Mouse (Mus musculus) neural tube, embryonic 11.5 days (tissue): ENCODE results near the gene Smpd3. TPM values are rescaled to one million over a fixed set of nuclear protein-coding genes. Genes with fewer than 3 reads are reported as not detected.

Source experiments
- ATAC-seq: fragments of 200-750 bp; cut with Nextera tagmentation; 2 replicates; pipeline ENCODE4 v1.8.0; 2017; ENCODE audit warnings: moderate number of reproducible peaks, mild to moderate bottlenecking, moderate TSS enrichment, moderate library complexity; ENCODE audit not compliant: insufficient read depth, low FRiP score, low TSS enrichment
- DNase-seq: peaks from one replicate; pipeline ENCODE4 v3.0.0-alpha.2; 2015; ENCODE audit warnings: low spot score
- H3K27ac ChIP-seq: fragments of 300-500 bp; sonication (generic); 2 replicates; pipeline ENCODE4 v1.5.1; 2014; ENCODE audit warnings: low read depth, mild to moderate bottlenecking, low read length
- H3K27me3 ChIP-seq: fragments of 300-500 bp; sonication (generic); 2 replicates; pipeline ENCODE4 v1.6.1; 2014; ENCODE audit warnings: mild to moderate bottlenecking, low read length, mixed read lengths; ENCODE audit not compliant: control insufficient read depth, insufficient read depth
- H3K36me3 ChIP-seq: fragments of 300-500 bp; sonication (generic); 2 replicates; pipeline ENCODE4 v1.6.1; 2014; ENCODE audit warnings: mild to moderate bottlenecking, low read length, moderate library complexity, mixed read lengths; ENCODE audit not compliant: control insufficient read depth, insufficient read depth
- H3K4me1 ChIP-seq: fragments of 300-500 bp; sonication (generic); 2 replicates; pipeline ENCODE4 v1.6.1; 2014; ENCODE audit warnings: low read length, mixed read lengths; ENCODE audit not compliant: control insufficient read depth, insufficient read depth
- H3K4me2 ChIP-seq: fragments of 300-500 bp; sonication (generic); 2 replicates; pipeline ENCODE4 v1.6.1; 2014; ENCODE audit warnings: low read depth, mild to moderate bottlenecking, moderate library complexity
- H3K4me3 ChIP-seq: fragments of 300-500 bp; sonication (generic); 2 replicates; pipeline ENCODE4 v1.5.1; 2014; ENCODE audit warnings: low read depth, low read length
- H3K9ac ChIP-seq: fragments of 300-500 bp; sonication (generic); 2 replicates; pipeline ENCODE4 v1.6.1; 2014; ENCODE audit warnings: mild to moderate bottlenecking, low read length
- H3K9me3 ChIP-seq: fragments of 300-500 bp; sonication (generic); 2 replicates; pipeline ENCODE4 v1.6.1; 2016; ENCODE audit warnings: low read length; ENCODE audit not compliant: control insufficient read depth
- WGBS: fragments of 180-500 bp; shearing (Covaris S2); extraction: QIAGEN DNeasy Blood & Tissue Kit; methylation state at CpG from one replicate; pipeline ENCODE4 v1.1.7; 2014; 5-methylcytosine and 5-hydroxymethylcytosine counted together
- polyA plus RNA-seq: library from polyadenylated mRNA; unstranded; fragments of >200 nt; fragmentation: Nextera tagmentation; extraction: Ambion mirVana; gene quantifications from 2 replicates; pipeline ENCODE4 v1.2.1, GENCODE M21; 2014

Gene Smpd3
- polyA plus RNA-seq, 1 experiment from 2014 or later = 19.6 TPM

GRCm38 (mm10) chr8:106258169-106258568 is 79.6 kb downstream of the Smpd3 start:
- Histone ChIP-seq H3K4me2 (no peak overlapping the region), H3K9ac (no peak overlapping the region), H3K9me3 (no peaks in the 10 kb centered on the region), H3K27ac (no peak overlapping the region), H3K27me3 (no peaks in the 10 kb centered on the region), H3K4me3 (no peak overlapping the region), H3K36me3 (peaks cover 2% of the 10 kb centered on the region), H3K4me1 (no peaks in the 10 kb centered on the region)
- no peak for ATAC-seq
- no peak for DNase-seq
- 21% methylated on average over 1 of the region's 1 CpGs for WGBS

- H3K9ac ChIP-seq = no peak overlapping the region
- WGBS = 82% methylated on average over 4 of the region's 4 CpGs
- no peak overlapping the region for H3K4me2 ChIP-seq
- peaks cover 16% of the 10 kb centered on the region for H3K36me3 ChIP-seq
- no peaks in the 10 kb centered on the region for H3K9me3 ChIP-seq
- no peaks in the 10 kb centered on the region for H3K27me3 ChIP-seq
- H3K27ac ChIP-seq = no peak overlapping the region
- H3K4me1 ChIP-seq = no peaks in the 10 kb centered on the region
- DNase-seq (no peak), ATAC-seq (no peak)
- H3K4me3 ChIP-seq = no peak overlapping the region
Observed at GRCm38 (mm10) chr8:106250186-106250585, 87.6 kb downstream of the Smpd3 start.

GRCm38 (mm10) chr8:106237106-106237505 is 100.7 kb downstream of the Smpd3 start:
- Histone ChIP-seq H3K9me3 (no peaks in the 10 kb centered on the region), H3K4me1 (no peaks in the 10 kb centered on the region), H3K36me3 (peaks cover 2% of the 10 kb centered on the region), H3K27ac (no peak overlapping the region), H3K4me3 (no peak overlapping the region), H3K27me3 (no peaks in the 10 kb centered on the region), H3K4me2 (no peak overlapping the region), H3K9ac (no peak overlapping the region)
- DNase-seq = no peak
- no peak for ATAC-seq
- WGBS = 94% methylated on average over 5 of the region's 5 CpGs

GRCm38 (mm10) chr8:106234567-106235261 is 103.1 kb downstream of the Smpd3 start:
- no peak overlapping the region for H3K9ac ChIP-seq
- WGBS = 93% methylated on average over 17 of the region's 17 CpGs
- no peaks in the 10 kb centered on the region for H3K4me1 ChIP-seq
- DNase-seq (no peak), ATAC-seq (no peak)
- H3K27ac ChIP-seq = no peak overlapping the region
- no peaks in the 10 kb centered on the region for H3K27me3 ChIP-seq
- H3K36me3 ChIP-seq = peaks cover 2% of the 10 kb centered on the region
- H3K4me3 ChIP-seq = no peak overlapping the region
- no peak overlapping the region for H3K4me2 ChIP-seq
- H3K9me3 ChIP-seq = no peaks in the 10 kb centered on the region

- H3K4me2 ChIP-seq = no peak overlapping the region
- no peaks in the 10 kb centered on the region for H3K27me3 ChIP-seq
- WGBS = 78% methylated on average over 3 of the region's 3 CpGs
- H3K9me3 ChIP-seq = no peaks in the 10 kb centered on the region
- no peak for ATAC-seq
- no peak overlapping the region for H3K9ac ChIP-seq
- no peaks in the 10 kb centered on the region for H3K4me1 ChIP-seq
- peaks cover 6% of the 10 kb centered on the region for H3K36me3 ChIP-seq
- no peak overlapping the region for H3K4me3 ChIP-seq
- no peak for DNase-seq
- no peak overlapping the region for H3K27ac ChIP-seq
Observed at GRCm38 (mm10) chr8:106232751-106233150, 105.0 kb downstream of the Smpd3 start.

GRCm38 (mm10) chr8:106231536-106231935 is 106.3 kb downstream of the Smpd3 start:
- 87% methylated on average over 7 of the region's 7 CpGs for WGBS
- H3K27me3 ChIP-seq = no peaks in the 10 kb centered on the region
- no peak overlapping the region for H3K4me3 ChIP-seq
- H3K9ac ChIP-seq = no peak overlapping the region
- DNase-seq (no peak), ATAC-seq (no peak)
- no peaks in the 10 kb centered on the region for H3K4me1 ChIP-seq
- H3K27ac ChIP-seq = no peak overlapping the region
- H3K9me3 ChIP-seq = no peaks in the 10 kb centered on the region
- H3K36me3 ChIP-seq = peaks cover 6% of the 10 kb centered on the region
- H3K4me2 ChIP-seq = no peak overlapping the region

GRCm38 (mm10) chr8:106226589-106226988 is 111.2 kb downstream of the Smpd3 start:
- peak; percentile 68 for DNase-seq

GRCm38 (mm10) chr8:106219620-106220019 is 118.2 kb downstream of the Smpd3 start:
- Histone ChIP-seq H3K27me3 (no peaks in the 10 kb centered on the region), H3K4me1 (no peaks in the 10 kb centered on the region), H3K9me3 (no peaks in the 10 kb centered on the region), H3K27ac (no peak overlapping the region), H3K4me3 (no peak overlapping the region), H3K36me3 (peaks cover 2% of the 10 kb centered on the region; the same call in 1 of the 2 replicates), H3K9ac (no peak overlapping the region), H3K4me2 (no peak overlapping the region)
- WGBS = 91% methylated on average over 3 of the region's 3 CpGs
- DNase-seq (no peak), ATAC-seq (no peak)

More at GRCm38 (mm10) chr8:106226589-106226988, 111.2 kb downstream of the Smpd3 start:
- H3K4me2 ChIP-seq = no peak overlapping the region
- WGBS = 51% methylated on average over 9 of the region's 9 CpGs
- no peaks in the 10 kb centered on the region for H3K27me3 ChIP-seq
- peaks cover 4% of the 10 kb centered on the region; the same call in 1 of the 2 replicates for H3K36me3 ChIP-seq
- H3K9ac ChIP-seq = no peak overlapping the region
- ATAC-seq = no peak
- no peak overlapping the region for H3K4me3 ChIP-seq
- H3K27ac ChIP-seq = no peak overlapping the region
- no peaks in the 10 kb centered on the region for H3K9me3 ChIP-seq
- H3K4me1 ChIP-seq = no peaks in the 10 kb centered on the region

- Histone ChIP-seq H3K36me3 (peaks cover 2% of the 10 kb centered on the region; the same call in 1 of the 2 replicates), H3K4me3 (no peak overlapping the region), H3K9ac (no peak overlapping the region), H3K4me2 (no peak overlapping the region), H3K27me3 (no peaks in the 10 kb centered on the region), H3K4me1 (no peaks in the 10 kb centered on the region), H3K27ac (no peak overlapping the region), H3K9me3 (no peaks in the 10 kb centered on the region)
- 97% methylated on average over 3 of the region's 3 CpGs for WGBS
- ATAC-seq (no peak), DNase-seq (no peak)
Observed at GRCm38 (mm10) chr8:106213959-106214358, 123.8 kb downstream of the Smpd3 start.
